Mouse (Mus musculus) lung, embryonic 15.5 days (tissue): Measurements from ENCODE around the gene Gm7534. TPM values are rescaled to one million over a fixed set of nuclear protein-coding genes. Genes with fewer than 3 reads are reported as not detected.

Experiments used
- ATAC-seq: fragments of 200-750 bp; cut with Nextera tagmentation; 2 replicates; pipeline ENCODE4 v1.8.0; 2017; ENCODE audit warnings: moderate number of reproducible peaks, borderline replicate concordance; ENCODE audit not compliant: low FRiP score, low TSS enrichment; ENCODE audit errors: extremely low read depth
- H3K27ac ChIP-seq: fragments of 300-500 bp; sonication (generic); 2 replicates; pipeline ENCODE4 v1.5.1; 2015; ENCODE audit warnings: moderate library complexity, mild to moderate bottlenecking, inconsistent platforms
- H3K27me3 ChIP-seq: fragments of 300-500 bp; sonication (generic); 2 replicates; pipeline ENCODE4 v1.6.1; 2015; ENCODE audit warnings: inconsistent platforms
- H3K36me3 ChIP-seq: fragments of 300-500 bp; sonication (generic); 2 replicates; pipeline ENCODE4 v1.6.1; 2015; ENCODE audit warnings: inconsistent platforms
- H3K4me1 ChIP-seq: fragments of 300-500 bp; sonication (generic); 2 replicates; pipeline ENCODE4 v1.6.1; 2015; ENCODE audit warnings: inconsistent platforms
- H3K4me2 ChIP-seq: fragments of 300-500 bp; sonication (generic); 2 replicates; pipeline ENCODE4 v1.6.1; 2015; ENCODE audit warnings: inconsistent platforms, mild to moderate bottlenecking, moderate library complexity
- H3K4me3 ChIP-seq: fragments of 300-500 bp; sonication (generic); 2 replicates; pipeline ENCODE4 v1.5.1; 2015; ENCODE audit warnings: mild to moderate bottlenecking, inconsistent platforms
- H3K9ac ChIP-seq: fragments of 300-500 bp; sonication (generic); 2 replicates; pipeline ENCODE4 v1.6.1; 2015; ENCODE audit warnings: inconsistent platforms
- H3K9me3 ChIP-seq: fragments of 300-500 bp; sonication (generic); 2 replicates; pipeline ENCODE4 v1.6.1; 2016; ENCODE audit warnings: inconsistent platforms
- WGBS: fragments of 180-500 bp; shearing (Covaris S2); methylation state at CpG from one replicate; pipeline ENCODE4 v1.1.7; 2015; 5-methylcytosine and 5-hydroxymethylcytosine counted together
- polyA plus RNA-seq: library from polyadenylated mRNA; unstranded; fragments of >200 nt; fragmentation: Nextera tagmentation; extraction: Ambion mirVana; gene quantifications from 2 replicates; pipeline ENCODE4 v1.2.1, GENCODE M21; 2015

Gene Gm7534
- not detected in 2 replicates for polyA plus RNA-seq

DNA sequence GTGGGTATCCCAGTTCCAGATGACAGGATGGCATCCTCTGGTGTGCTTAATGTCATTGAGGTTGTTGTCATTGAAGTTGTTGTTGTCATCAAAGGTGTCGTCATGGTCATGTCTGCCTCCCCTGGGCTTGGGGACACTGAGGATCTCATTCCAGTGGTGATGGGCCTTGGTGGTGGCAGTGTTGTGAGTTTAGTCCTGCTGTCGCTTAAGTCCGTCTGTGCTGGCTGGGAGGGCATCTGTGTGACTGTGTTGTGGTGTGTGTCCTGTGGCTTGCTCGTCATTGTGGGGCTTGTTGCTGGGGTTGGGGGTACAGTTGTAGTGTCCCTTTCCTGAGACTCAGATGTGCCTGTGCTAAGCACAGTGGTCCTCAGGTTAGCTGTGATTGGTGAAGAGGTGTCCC is at the start of gene Gm7534:
Gene Gm7534, minus strand, starts transcription at position 101 of the 400 bp plus-strand sequence.
- no peak for ATAC-seq
- H3K4me1 ChIP-seq = no peaks in the 10 kb centered on the region
- no peak within 1 kb of the TSS for H3K4me3 ChIP-seq
- no peak within 1 kb of the TSS for H3K9ac ChIP-seq
- no peaks in the 10 kb centered on the region for H3K27me3 ChIP-seq
- WGBS = 89% methylated on average over 4 of the region's 4 CpGs
- H3K4me2 ChIP-seq = no peak within 1 kb of the TSS
- H3K9me3 ChIP-seq = no peaks in the 10 kb centered on the region
- no peaks in the 10 kb centered on the region for H3K36me3 ChIP-seq
- H3K27ac ChIP-seq = no peak within 1 kb of the TSS

DNA sequence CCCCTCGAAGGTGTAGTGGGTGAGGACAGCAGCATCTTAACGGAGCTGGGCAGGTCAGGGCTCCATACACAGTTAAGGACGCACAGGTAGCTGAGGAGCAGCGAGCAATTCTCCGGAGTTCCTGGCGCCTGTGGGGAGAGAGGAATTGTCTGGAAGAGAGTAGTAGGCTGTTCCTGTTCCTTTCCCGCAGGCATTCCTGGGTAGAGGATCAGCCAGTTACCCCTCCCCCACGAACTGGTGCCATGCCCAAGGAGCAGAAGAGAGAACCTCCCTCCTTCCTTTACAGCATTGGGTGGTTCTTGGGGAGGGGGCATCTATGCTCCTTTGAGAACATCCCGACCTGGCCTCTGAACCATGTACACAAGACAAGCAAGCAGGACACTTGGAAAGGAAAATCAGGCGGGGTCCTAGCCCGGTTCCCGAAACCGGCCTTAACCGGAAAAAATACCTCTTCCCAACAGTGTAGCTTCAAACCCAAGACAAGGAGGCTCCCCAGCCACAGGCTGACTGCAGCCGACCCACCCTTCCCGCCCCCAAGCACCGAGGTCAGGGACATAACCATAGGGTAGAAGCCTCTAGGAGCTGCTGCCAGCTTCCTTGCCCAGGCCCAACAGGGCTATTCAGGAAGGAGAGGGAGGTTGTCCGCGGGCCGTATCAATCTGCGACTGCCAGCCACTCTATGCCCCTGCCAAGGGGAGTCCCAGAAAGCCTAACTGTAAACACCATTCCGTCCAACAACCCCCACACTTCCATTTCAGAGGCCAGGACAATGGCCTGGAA is 49.5 kb upstream of the Gm7534 start:
- ATAC-seq = no peak
- 15% methylated on average over 22 of the region's 22 CpGs for WGBS

GRCm38 (mm10) chr4:134251241-134252130 is 48.7 kb upstream of the Gm7534 start:
- peaks cover 67% of the 10 kb centered on the region for H3K4me1 ChIP-seq
- ATAC-seq = peak; percentile 24; the same call in 1 of the 2 replicates
- H3K36me3 ChIP-seq = no peaks in the 10 kb centered on the region
- peaks cover 81% of the 10 kb centered on the region for H3K27me3 ChIP-seq
- peak overlapping the region; percentile 47 for H3K9ac ChIP-seq
- peak overlapping the region; percentile 57 for H3K27ac ChIP-seq
- H3K4me2 ChIP-seq = peak overlapping the region; percentile 95
- H3K9me3 ChIP-seq = no peaks in the 10 kb centered on the region
- peak overlapping the region; percentile 45 for H3K4me3 ChIP-seq
- under 1% methylated on average over 91 of the region's 91 CpGs for WGBS

More for the DNA sequence above, 49.5 kb upstream of the Gm7534 start:
- Histone ChIP-seq H3K4me2 (peak overlapping the region; percentile 95), H3K27ac (peak overlapping the region; percentile 57), H3K4me3 (peak overlapping the region; percentile 45), H3K27me3 (peaks cover 72% of the 10 kb centered on the region), H3K4me1 (peaks cover 75% of the 10 kb centered on the region), H3K36me3 (no peaks in the 10 kb centered on the region), H3K9ac (peak overlapping the region; percentile 47), H3K9me3 (no peaks in the 10 kb centered on the region)

GRCm38 (mm10) chr4:134250930-134251240 is 48.1 kb upstream of the Gm7534 start:
- no peaks in the 10 kb centered on the region for H3K36me3 ChIP-seq
- H3K4me2 ChIP-seq = peak overlapping the region; percentile 95
- peak overlapping the region; percentile 47 for H3K9ac ChIP-seq
- peaks cover 86% of the 10 kb centered on the region for H3K27me3 ChIP-seq
- no peaks in the 10 kb centered on the region for H3K9me3 ChIP-seq
- H3K4me3 ChIP-seq = peak overlapping the region; percentile 45
- ATAC-seq = no peak
- H3K4me1 ChIP-seq = peaks cover 65% of the 10 kb centered on the region
- WGBS = 17% methylated on average over 10 of the region's 10 CpGs
- no peak overlapping the region for H3K27ac ChIP-seq

GRCm38 (mm10) chr4:134250116-134250929 is 47.5 kb upstream of the Gm7534 start:
- Histone ChIP-seq H3K4me3 (peak overlapping the region; percentile 45), H3K27me3 (peaks cover 86% of the 10 kb centered on the region), H3K27ac (no peak overlapping the region), H3K4me1 (peaks cover 65% of the 10 kb centered on the region), H3K36me3 (no peaks in the 10 kb centered on the region), H3K9ac (peak overlapping the region; percentile 47; the same call in 1 of the 2 replicates), H3K9me3 (no peaks in the 10 kb centered on the region), H3K4me2 (peak overlapping the region; percentile 95)
- ATAC-seq = no peak
- WGBS = 17% methylated on average over 27 of the region's 27 CpGs

GRCm38 (mm10) chr4:134249651-134250050 is 46.8 kb upstream of the Gm7534 start:
- peak overlapping the region; percentile 95 for H3K4me2 ChIP-seq
- peaks cover 80% of the 10 kb centered on the region for H3K27me3 ChIP-seq
- H3K4me3 ChIP-seq = peak overlapping the region; percentile 45
- H3K4me1 ChIP-seq = peaks cover 62% of the 10 kb centered on the region
- WGBS = 1% methylated on average over 30 of the region's 30 CpGs
- no peaks in the 10 kb centered on the region for H3K36me3 ChIP-seq
- ATAC-seq = peak; percentile 37; the same call in 1 of the 2 replicates
- H3K9me3 ChIP-seq = no peaks in the 10 kb centered on the region
- no peak overlapping the region for H3K27ac ChIP-seq
- peak overlapping the region; percentile 35; the same call in 1 of the 2 replicates for H3K9ac ChIP-seq

DNA sequence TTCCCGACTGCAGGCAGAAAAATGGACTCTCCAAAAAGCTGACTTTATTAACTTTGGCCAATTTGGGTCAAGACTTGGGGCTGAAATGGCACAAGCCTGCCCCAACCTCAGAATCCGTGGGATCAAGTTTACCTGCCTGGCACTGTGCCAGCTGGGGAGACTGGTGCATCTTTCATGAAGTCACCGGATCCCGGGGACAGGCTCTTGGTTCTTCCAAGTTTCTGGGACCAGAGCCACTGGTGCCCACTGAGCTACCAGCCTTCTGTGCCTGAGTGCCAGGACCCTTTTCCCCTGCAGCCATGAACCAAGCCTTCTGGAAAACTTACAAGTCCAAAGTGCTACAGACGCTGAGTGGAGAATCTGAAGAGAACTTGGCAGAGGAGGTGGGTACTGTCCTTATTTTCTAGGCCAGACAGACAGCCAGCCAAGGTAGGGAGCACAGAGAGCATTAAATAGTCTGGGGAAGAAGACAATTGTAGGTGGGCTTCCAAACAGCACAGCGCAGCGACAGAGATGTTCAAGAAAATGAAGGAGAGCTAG is 44.0 kb upstream of the Gm7534 start, which contains the start of gene Gm30191:
Gene Gm30191, plus strand, starts transcription at position 217 of the 540 bp plus-strand sequence.
- 76% methylated on average over 7 of the region's 7 CpGs for WGBS
- H3K27me3 ChIP-seq = peaks cover 56% of the 10 kb centered on the region

DNA sequence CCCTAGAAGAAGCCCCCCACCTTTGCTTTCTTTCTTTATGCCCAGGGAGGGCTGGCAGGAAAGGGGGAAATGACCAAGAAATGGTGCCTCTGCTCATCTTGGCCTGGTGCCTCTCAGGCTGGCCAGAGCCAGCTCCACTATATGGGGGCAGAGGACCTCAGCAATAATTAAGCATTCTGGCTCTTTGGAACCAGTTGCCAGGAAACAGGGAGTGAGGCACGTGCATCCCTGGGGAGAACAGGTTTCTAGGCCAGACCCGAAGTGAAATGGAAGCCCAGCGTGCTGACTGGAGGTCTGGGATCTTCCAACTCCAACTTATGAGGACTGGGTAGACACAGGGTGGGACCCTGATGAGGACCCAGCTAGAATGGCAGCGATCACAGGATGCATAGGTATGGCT is 43.5 kb upstream of the Gm7534 start:
- Histone ChIP-seq H3K9me3 (no peaks in the 10 kb centered on the region), H3K4me3 (no peak overlapping the region), H3K27me3 (peaks cover 51% of the 10 kb centered on the region), H3K9ac (no peak overlapping the region), H3K4me1 (peaks cover 40% of the 10 kb centered on the region), H3K27ac (no peak overlapping the region), H3K4me2 (no peak overlapping the region), H3K36me3 (no peaks in the 10 kb centered on the region)
- ATAC-seq = no peak
- WGBS = 53% methylated on average over 4 of the region's 4 CpGs

More for the DNA sequence above, 44.0 kb upstream of the Gm7534 start, which contains the start of gene Gm30191:
- H3K4me2 ChIP-seq = peak within 1 kb of the TSS; percentile 87
- H3K9me3 ChIP-seq = no peaks in the 10 kb centered on the region
- H3K27ac ChIP-seq = no peak within 1 kb of the TSS
- no peaks in the 10 kb centered on the region for H3K36me3 ChIP-seq
- H3K4me1 ChIP-seq = peaks cover 45% of the 10 kb centered on the region
- H3K4me3 ChIP-seq = peak within 1 kb of the TSS; percentile 80
- ATAC-seq = no peak
- H3K9ac ChIP-seq = 0 out of 2 replicates have a peak within 1 kb of the TSS, but pooled peaks have one; percentile 32

- peaks cover 30% of the 10 kb centered on the region for H3K4me1 ChIP-seq
- WGBS = under 1% methylated on average over 60 of the region's 60 CpGs
- no peaks in the 10 kb centered on the region for H3K9me3 ChIP-seq
- H3K36me3 ChIP-seq = no peaks in the 10 kb centered on the region
- peak within 1 kb of the TSS; percentile 67 for H3K9ac ChIP-seq
- peaks cover 41% of the 10 kb centered on the region for H3K27me3 ChIP-seq
- H3K4me2 ChIP-seq = peak within 1 kb of the TSS; percentile 87
- ATAC-seq = peak; percentile 78; the same call in 1 of the 2 replicates
- peak within 1 kb of the TSS; percentile 80 for H3K4me3 ChIP-seq
- H3K27ac ChIP-seq = no peak within 1 kb of the TSS
Observed at GRCm38 (mm10) chr4:134245148-134245843, 42.5 kb upstream of the Gm7534 start, which contains the start of gene Zfp593. Zfp593 (minus strand) TSS chr4:134245592.

- Histone ChIP-seq H3K27me3 (peaks cover 31% of the 10 kb centered on the region; the same call in 1 of the 2 replicates), H3K4me1 (peaks cover 20% of the 10 kb centered on the region), H3K9me3 (no peaks in the 10 kb centered on the region), H3K36me3 (no peaks in the 10 kb centered on the region), H3K27ac (no peak within 1 kb of the TSS), H3K4me3 (peak within 1 kb of the TSS; percentile 80), H3K4me2 (peak within 1 kb of the TSS; percentile 87), H3K9ac (no peak within 1 kb of the TSS)
- ATAC-seq = no peak
- WGBS = 89% methylated on average over 17 of the region's 17 CpGs
Observed at GRCm38 (mm10) chr4:134243516-134244250, 40.9 kb upstream of the Gm7534 start, which contains the start of gene E130218I03Rik. E130218I03Rik (plus strand) TSS chr4:134243662.
